Mouse (Mus musculus) cerebellum, postnatal 4 days (tissue): Measurements from ENCODE around the gene AA986860.

Experiments used
- DNase-seq, 2 experiments: peaks; one replicate each; pipeline ENCODE4 v3.0.0; 2022; ENCODE audit warnings: low spot score in 2 of 2, mixed read lengths in 1 of 2

Gene AA986860

DNA sequence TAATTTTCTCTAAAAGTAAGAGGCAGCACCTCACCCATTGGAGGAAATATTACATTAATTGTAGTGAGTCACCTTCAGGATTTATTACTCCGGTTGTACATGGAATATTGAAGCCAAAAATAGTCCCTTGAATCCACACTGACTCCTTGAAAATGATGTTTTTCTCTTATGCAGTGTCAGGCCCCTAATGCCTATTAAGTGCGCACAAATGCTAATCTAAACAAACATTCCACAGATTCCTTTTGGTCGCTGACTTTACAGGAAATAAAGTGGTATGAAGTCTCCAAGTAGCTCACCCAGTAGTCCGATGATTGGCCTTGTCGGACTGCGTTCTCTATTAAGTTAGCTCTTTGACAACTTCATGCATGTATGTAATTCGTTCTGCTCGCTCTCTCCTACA, 3.1 kb downstream of the AA986860 start:
- no peak for DNase-seq

DNA sequence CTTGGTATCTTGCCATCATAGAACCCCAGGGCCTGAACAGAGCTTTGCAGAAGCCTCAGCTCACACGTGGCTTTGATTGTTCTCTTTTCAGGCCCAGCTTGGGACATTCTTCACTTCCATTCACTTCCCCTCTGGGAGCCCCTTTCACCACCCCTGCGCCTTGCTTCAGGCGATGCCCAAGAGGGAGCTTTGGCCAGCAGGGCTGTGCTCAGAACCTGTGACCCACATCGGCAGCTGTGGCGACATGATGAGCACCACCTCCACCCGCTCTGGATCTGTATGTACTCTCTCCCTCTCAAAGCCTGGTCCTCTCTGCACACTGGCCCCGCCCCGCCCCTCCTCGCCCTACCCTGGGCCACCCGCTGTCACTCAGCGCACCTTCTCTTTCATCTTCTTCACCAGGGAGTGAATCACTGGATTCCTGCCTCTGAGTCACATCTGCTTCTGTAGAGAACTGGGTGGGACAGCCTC, 5.7 kb downstream of the AA986860 start:
- DNase-seq, result no peak

DNA sequence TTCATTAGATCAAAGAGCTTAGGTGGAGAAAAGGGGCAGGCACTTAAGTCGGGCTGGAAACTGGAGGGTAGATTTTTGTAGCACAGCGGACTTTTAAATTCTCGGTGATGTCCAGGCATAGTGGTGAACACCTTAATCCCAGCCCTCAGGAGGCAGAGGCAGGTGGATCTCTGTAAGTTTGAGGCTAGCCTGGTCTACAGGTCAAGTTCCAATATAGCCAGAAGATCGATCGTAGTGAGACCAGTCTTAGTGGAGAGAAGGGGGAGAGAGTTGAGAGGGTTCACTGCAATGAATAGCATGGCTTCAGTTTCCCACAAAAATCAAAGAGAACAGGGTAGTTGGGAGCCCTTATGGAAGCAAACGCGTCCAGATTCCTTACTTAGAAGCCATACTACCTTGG, 6.1 kb downstream of the AA986860 start:
- DNase-seq, result no peak

DNA sequence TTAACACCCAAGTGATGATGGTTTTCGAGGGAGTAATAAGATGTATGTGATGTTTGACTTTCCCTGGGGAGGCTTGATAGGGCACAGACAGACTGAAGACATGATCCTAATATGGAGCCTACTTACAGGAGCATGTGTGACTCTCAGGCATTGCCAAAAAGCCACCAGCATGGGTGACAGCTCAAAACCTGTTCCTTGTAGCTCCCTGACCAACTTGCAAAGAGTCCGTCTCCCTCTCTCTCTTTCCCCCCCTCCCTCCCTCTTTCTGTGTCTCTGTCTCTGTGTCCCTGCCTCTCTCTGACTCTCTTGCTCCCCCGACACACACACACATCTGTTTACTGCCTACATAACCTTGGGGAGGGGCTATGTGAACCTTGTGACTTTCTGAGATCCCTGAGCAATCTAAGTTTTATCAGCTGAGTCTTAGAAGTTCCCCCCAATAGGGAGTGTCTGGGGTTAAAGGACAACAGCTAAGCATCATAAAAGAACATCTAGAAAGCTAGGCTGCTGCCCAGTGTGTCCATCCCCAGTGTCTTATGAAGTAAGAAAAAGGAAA, 6.9 kb downstream of the AA986860 start:
- DNase-seq, result no peak

DNA sequence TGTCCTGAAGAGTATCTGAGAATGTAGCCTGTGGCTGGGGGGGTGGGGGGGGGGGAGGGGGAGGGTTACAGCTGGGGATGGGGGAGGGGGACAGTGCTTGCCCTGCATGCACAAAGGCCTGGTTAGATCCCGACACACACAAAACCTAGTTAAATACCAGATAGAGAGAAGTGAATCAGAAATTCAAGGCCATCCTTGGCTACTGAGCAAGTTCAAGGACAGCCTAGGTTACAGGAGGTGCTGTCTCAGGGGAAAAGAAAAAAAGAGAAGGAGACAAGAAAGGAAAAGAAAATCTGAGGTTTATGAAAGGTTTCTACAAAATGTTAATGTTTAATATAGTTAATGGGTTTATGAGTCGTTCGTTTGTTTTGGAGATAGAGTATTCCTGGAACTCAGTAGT, 7.9 kb downstream of the AA986860 start:
- no peak for DNase-seq

DNA sequence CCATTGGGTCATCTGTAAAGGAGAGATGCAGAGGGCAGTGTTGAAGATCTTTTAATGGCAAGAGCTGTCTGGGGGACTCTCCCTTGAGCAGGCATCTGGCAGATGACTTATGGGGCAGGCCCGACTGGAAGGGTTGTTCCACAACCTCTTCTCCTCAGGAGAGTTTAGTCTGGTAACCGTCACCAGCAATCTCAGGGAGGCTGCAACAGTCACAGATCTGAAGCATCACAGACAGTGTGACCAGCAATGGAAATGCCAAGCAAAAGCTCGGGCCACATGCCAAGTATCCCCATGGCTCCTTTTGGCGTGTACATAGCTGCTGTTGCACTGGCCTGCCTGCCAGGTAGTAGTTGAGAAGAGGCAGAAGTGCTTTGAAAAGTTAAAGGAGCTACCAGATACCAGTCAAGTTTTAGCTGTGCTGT, 8.5 kb downstream of the AA986860 start:
- DNase-seq, result peak in 1 of 2 experiments; percentile 65

DNA sequence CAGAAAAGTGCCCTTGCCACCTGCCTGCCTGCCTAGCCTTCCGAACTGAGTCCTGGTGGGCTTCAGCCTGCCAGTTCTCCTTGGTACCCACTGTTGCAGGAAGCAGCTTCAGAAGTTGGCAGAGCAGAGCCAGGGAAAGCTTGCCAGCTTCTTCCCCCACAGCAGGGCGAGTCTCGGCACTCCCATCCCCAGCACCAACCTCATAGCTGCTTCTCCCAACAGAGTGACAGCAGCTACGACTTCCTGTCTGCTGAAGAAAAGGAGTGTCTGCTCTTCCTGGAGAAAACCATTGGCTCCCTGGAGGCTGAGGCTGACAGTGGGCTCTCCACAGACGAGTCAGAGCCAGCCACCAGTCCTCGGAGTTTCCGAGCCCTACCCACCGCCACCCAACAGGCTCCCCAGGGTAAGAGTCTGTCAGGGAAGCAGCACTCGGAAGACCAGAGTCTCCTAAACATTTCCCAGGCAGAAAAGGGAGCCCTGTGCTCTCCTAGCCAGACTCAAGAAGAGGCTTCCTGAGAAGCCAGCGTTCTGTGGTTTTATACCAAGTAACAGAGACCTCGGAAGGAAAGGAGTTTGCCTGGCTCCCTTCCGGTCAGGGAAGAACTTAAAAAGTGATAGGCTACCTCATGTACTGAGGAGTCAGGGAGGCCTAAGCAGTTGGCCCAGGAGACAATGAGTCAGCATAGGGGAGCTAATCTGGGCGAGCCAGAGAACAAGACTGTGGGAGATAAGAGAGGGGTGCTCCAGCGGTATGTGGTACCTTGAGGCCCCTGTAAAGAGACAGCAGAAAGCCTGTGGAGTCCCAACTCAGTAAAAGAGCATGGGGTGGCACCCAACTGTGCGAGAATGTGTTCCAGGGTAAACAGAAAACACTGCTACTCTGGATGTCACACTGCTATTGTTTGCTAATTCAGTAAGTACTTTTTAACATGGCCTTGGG, 9.3 kb downstream of the AA986860 start:
- peak in 1 of 2 experiments; percentile 27 for DNase-seq

DNA sequence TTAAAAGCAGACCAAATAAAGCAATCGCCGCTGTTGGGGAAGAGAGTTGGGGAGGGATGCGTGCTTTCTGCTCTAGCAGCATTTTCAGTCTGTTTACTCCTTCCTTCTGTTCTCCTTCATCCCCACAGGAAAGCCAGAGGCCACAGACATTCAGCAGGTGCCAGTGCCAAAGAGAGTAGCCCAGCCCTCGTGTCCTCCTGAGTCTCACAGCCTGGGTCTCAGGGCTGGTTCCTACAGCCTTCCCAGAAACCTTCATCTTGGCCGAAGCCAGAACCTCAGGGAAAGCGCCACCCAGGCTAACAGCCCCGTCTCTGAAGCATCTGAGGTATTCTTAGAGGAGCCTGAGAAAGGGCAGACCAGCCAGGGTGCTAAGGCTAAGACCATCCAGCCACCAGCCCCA, 10.4 kb downstream of the AA986860 start:
- DNase-seq, result no peak

DNA sequence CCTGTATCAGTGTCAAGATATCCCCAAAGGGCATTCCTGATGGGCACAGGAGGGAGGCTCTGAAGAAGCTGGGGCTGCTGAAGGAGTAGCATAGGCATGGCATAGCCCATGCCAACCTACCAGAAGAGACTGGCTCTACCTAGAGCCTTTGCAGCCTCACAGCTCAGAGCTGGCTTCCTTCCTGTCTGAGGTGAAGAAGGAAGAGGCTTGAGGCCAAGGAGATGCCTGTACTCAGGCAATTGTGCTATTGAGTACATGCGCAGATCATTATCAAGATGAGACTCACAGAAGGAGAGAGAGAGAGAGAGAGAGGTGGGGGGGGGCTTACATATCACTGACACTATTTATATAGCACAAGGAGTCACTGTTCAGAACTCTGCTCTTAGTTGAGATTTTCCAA, 12.0 kb downstream of the AA986860 start:
- no peak for DNase-seq

DNA sequence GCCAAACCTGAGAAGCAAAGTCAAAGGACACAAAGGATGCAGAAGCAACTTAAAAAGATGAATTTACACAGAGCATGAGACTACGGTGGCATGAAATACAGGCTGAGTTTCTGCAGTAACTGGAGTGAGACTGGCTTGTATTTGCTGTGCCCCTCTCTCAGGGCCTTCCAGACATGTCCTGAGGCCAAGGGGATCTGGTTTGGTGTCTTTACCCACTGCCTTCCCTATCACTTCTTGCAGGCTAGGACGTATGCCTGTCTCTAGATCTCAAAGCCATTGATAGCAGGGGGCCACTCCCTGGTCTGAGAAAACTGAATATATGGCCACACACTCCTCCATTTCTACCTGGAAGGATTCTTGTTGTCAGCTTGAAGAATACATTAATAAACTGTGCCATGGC, 12.4 kb downstream of the AA986860 start:
- no peak for DNase-seq

DNA sequence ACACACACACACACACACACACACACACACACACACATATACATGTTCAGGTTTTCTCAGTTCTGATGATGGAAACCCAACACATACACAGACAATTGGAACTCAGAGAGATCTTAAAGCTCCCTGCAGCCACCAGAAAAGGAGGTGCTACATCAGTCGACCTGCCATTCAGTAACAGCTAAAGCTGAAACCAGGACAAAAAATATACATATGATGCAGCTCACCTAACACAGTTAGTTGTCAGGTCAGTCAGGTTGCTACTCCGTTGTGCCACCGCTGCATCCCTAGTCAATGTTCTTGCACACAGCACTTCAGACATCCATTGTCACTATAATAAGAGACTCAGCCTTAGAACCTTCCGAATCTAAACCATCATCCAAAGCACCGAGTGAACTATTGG, 13.2 kb downstream of the AA986860 start:
- DNase-seq, result no peak

DNA sequence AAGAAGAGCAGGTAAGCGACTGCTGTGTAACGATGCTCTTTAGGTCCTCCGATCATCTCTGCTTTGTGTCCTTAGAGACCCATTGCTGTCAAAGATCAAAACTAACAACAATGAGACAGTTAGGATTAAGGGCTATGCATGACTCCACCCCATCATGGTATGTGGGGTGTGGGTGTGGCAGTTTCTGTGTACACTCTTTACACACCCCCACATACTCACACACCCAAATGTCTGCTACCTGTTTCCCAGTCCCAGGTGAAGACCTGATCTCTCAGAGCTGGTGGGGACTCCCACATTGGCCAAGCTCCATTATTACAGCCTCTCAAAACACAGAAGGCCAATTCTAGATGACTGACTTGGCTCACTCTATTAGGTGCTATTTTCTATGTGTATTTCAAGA, 13.8 kb downstream of the AA986860 start:
- no peak for DNase-seq

DNA sequence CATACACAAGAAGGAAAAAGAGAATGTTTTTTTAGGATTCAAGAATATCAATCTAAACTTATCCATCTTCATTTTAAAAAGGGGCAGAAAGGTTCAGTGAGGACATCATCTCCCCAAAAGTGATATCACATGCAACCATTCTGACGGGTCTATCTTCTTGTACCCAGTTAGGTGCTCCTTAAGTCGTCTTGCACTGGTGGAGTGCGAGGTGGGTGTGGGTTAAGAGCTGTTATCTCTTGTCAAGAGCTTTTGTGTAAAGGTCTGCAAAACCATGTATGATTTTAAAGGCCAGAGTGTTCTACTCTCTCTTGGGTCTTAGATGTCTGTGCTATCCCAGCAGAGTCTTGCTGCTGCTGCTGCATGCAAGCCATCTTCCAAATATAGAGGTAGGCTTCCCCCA, 15.0 kb downstream of the AA986860 start:
- no peak for DNase-seq

DNA sequence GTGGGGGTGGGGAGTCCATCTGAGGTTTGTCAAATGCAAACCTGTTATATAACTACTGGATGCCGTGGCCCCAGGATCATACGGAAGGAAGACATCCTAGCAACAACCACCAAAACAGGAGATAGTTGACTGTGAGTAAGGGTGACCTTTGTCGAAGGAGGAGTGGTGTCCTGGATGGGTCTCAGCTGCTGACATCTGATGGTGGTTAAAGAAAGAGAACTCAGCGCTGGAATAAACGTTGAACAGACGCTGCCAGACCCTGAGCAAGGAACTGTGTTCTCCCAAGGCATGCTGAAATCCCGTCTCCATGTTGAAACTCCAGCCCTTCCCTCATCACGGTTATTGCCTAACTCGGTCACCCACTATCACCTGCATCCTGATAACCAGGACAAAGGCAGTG, 27.9 kb downstream of the AA986860 start:
- no peak for DNase-seq

DNA sequence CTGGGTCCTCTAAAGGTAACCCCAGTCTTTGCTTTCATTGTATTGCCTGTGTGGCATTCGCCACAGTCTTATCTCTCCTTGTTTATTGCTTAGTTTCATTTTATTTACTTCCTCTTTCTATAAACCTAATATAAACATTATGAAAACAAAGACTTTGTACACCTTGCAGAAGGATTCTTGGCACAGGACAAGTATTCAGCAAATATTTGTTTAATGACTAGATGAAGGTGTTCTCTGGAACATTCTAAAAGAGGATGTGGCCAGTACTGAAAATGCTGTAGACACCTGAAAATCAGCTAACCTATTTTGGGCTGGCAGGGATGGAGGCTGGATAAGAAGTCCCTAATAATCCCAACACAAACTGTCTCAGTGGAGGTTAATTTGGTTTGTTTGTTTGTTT, 29.8 kb downstream of the AA986860 start:
- no peak for DNase-seq

DNA sequence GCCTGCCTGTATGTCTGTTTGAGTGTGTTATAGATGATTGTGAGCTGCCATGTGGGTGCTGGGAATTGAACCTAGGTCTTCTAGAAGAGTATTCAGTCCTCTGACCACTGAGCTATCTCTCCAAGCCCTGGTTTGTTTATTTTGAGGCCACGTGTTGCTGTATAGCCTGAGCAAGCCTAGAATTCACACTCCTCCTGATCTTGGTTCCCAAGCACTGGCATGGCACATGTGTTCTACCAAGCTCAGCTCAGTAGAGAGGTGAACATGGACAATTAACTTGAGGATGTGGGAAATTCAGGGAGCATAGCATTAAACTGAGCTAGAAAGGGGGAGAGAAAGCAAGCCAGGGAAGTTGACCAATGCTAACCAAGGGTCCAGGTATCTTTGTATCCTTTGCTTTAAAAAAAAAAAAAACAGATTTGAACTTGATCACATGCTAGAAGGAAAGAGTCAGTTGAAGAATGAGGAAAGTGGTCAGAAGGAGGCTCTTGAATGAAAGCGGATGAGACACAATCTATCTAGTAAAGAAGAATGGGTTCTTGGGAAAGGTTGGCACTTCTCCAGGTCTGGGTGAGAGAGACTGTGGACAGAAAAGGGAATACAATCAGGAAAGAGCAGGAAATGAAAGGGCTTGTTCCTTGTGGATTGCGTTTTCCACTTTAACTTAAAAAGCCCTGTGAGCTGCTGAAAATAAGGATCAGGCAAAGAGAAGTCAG, 30.4 kb downstream of the AA986860 start:
- DNase-seq, result no peak

DNA sequence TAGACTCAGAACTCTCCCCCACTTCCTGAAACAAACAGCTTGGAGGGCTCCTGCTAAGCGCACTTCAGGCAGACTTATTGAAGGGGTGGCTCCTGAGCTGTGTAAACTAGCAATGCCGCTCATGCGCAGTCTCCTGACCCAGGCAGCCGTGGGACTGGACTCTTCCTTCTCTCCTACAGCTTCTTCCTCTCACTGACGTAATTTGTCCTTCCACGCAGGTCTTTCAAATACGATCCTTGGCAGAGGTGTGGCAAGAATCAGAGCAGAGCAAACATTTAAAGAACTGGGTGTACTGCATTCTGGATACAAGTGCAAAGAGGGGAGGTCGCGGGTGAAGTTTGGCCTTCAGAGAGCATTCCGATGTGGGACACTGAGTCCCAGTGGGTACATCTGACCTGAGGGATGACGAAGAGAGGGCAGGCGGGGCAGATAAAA, 32.3 kb downstream of the AA986860 start:
- no peak for DNase-seq

DNA sequence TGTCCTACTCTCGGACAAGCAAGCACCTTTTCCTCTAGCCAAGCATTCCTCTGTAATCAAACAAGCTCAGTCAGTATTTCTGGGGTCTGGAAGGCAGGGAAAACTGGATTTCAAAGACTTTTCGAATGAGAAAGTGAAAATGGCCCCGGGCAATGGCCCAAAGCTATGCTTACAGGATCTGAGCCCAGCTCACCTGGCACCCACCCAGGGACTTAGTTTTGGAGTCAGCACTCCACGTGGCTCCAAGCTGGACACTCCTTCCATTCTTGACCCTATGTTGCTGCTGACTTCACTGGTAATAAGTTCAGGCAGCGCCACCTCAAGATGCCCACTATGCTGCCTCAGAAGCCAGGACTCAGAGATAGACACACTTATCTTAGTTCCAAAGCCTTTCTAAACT, 35.3 kb downstream of the AA986860 start:
- no peak for DNase-seq

DNA sequence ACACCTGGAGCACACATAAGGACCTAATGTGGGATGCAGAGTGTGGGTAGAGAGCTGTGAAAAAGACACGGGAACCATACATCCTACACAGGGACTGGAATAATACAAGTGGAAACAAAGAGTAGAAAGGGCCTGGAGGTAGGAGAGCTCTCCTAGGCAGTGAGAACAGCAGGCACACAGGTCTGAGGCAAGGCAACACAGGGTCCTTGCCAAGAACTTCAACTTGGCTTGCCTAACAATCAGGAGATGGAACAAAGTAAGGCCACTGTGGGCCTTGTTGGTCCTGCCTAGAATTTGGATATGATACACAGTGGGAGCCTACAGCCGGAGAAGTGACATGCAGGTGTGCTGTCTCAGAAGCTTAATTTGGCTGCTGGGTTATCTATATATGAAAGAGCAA, 38.1 kb downstream of the AA986860 start:
- no peak for DNase-seq

DNA sequence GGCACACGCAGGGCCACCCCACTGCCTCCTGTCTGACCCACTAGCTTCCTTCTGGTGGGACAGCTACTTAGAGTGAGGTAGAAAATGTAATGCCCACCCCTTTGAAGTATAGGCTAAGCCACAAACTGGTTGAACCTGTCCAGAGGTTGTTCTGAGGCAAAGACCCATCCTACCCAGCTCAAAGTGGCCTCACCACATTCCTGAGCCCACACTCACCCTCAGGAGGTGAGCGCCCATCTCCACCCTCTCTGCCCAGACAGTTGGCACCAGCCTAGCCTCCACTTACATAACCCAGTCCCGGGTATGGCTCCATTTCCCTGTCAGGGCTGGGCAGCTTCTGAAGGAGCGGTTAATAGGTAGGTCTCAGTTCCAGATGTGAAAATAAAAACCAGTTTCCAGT, 38.7 kb downstream of the AA986860 start:
- no peak for DNase-seq

DNA sequence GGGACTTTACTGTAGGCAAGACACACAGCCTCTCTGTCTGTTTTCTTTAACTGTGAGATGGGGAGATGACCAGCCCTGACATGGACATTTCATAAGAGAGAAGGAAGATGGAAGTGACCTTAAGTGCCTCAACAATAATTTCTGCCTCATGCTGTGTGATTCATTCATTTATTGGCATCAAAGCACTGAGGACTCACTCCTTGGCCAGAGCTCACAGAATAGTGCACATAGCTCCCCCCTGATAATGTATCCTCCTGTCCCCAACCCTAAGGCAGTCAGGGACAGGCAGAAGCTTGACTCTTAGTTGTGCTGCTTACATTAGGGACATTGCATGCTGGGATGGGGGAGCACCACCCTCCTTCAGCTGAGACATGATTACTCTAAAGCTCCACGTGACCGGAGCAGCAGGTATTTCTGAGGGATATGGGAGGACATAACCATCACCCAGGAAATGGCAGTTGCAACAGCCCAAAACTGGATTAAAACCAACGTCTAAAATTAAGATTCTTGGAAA, 39.3 kb downstream of the AA986860 start:
- no peak for DNase-seq

DNA sequence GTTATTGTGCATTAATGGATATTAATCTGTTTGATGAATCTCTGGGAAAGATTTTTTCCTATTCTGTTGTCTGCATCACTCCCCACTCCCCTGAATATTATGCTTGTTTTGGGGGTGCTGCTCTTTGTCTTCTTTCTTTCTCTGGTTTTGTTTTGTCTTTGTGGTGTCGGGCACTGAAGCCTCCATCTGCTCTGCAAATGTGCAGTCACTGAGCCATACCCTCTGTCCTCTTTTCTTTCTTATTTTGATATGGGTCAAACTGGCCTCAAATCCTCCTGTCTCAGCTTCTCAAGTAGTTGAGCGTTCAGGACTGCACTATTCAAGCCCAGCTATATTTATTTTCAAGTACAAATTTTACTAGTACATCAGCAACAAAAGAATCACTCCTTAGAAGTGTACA, 43.5 kb downstream of the AA986860 start:
- DNase-seq, result no peak
